Mouse (Mus musculus) testis, adult 2 months (tissue): ENCODE results near the gene Gadl1. TPM values are rescaled to one million over a fixed set of nuclear protein-coding genes. Genes with fewer than 3 reads are reported as not detected.

Source experiments
- H3K27ac ChIP-seq: fragments of 200-500 bp; 2 replicates; pipeline ENCODE4 v1.5.1; 2012; ENCODE audit warnings: low read depth, low read length; ENCODE audit not compliant: control insufficient read depth, insufficient read depth
- H3K27me3 ChIP-seq: fragments of 200-500 bp; 2 replicates; pipeline ENCODE4 v1.6.1; 2012; ENCODE audit warnings: mild to moderate bottlenecking, low read length, moderate library complexity; ENCODE audit not compliant: control insufficient read depth, insufficient read depth
- H3K36me3 ChIP-seq: fragments of 200-500 bp; 2 replicates; pipeline ENCODE4 v1.6.1; 2012; ENCODE audit warnings: mild to moderate bottlenecking, low read length; ENCODE audit not compliant: control insufficient read depth, insufficient read depth
- H3K4me1 ChIP-seq: fragments of 200-500 bp; 2 replicates; pipeline ENCODE4 v1.6.1; 2012; ENCODE audit warnings: low read length; ENCODE audit not compliant: control insufficient read depth, insufficient read depth
- H3K4me3 ChIP-seq: fragments of 200-500 bp; 2 replicates; pipeline ENCODE4 v1.5.1; 2012; ENCODE audit warnings: low read depth, mild to moderate bottlenecking, low read length, moderate library complexity, mixed read lengths; ENCODE audit not compliant: control insufficient read depth
- CTCF ChIP-seq: fragments of 200-500 bp; IDR thresholded peaks from 2 replicates; pipeline ENCODE4 v1.5.1; 2012; ENCODE audit warnings: low read depth, mild to moderate bottlenecking, inconsistent platforms, low read length, moderate library complexity; ENCODE audit not compliant: control insufficient read depth, insufficient read depth, insufficient replicate concordance
- POLR2A ChIP-seq: fragments of 200-500 bp; IDR thresholded peaks from 2 replicates; pipeline ENCODE4 v1.6.1; 2012; ENCODE audit warnings: low read depth, mild to moderate bottlenecking, inconsistent platforms, low read length, moderate library complexity; ENCODE audit not compliant: control insufficient read depth
- polyA plus RNA-seq: library from polyadenylated mRNA; depleted of rRNA; stranded (reverse); fragments of >200 nt; gene quantifications from 2 replicates; pipeline ENCODE4 v1.2.3, GENCODE M21; 2012; rRNA removed

Gadl1 gene
- polyA plus RNA-seq: 2.2 and 2.3 TPM in 2 replicates

- Histone ChIP-seq H3K36me3 (no peaks in the 10 kb centered on the region), H3K4me3 (no peak within 1 kb of the TSS), H3K4me1 (peaks cover 4% of the 10 kb centered on the region), H3K27ac (no peak within 1 kb of the TSS), H3K27me3 (no peaks in the 10 kb centered on the region; the same call in 1 of the 2 replicates)
- TF ChIP-seq CTCF: no peak
- TF ChIP-seq POLR2A: no peak
Observed at GRCm38 (mm10) chr9:115909155-115909554, at the start of gene Gadl1. Gene Gadl1, plus strand, starts transcription at chr9:115909455.

GRCm38 (mm10) chr9:115862802-115863201 is 46.5 kb upstream of the Gadl1 start:
- H3K4me1 ChIP-seq: no peaks in the 10 kb centered on the region
- no peak overlapping the region for H3K27ac ChIP-seq
- no peaks in the 10 kb centered on the region for H3K36me3 ChIP-seq
- H3K27me3 ChIP-seq: no peaks in the 10 kb centered on the region
- TF ChIP-seq CTCF (no peak), POLR2A (no peak)
- no peak overlapping the region for H3K4me3 ChIP-seq

DNA sequence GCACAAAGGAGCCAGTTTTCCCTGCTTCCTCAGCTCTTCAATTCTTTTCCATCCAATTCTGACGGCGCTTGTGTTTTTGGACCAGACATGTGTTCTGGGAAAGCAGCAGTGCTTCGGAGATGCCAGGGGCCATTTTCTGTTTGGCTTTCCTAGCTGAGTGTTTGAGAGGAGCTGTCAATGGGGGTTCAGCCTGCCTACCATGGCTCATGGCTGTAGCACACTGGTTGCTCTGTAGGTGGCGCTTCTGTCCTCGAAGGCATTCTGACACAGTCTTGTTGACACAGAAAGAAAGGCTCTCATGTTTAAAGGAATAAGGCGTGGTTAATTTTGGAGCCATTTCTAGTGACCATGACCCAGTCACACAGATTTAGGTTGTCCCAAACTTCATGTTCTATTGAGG is 45.9 kb upstream of the Gadl1 start:
- peak; percentile 41; the same call in 1 of the 2 replicates for TF ChIP-seq CTCF
- TF ChIP-seq POLR2A: no peak
- no peaks in the 10 kb centered on the region for H3K4me1 ChIP-seq
- H3K4me3 ChIP-seq: no peak overlapping the region; the same call in 1 of the 2 replicates
- no peaks in the 10 kb centered on the region for H3K36me3 ChIP-seq
- no peaks in the 10 kb centered on the region for H3K27me3 ChIP-seq
- no peak overlapping the region for H3K27ac ChIP-seq

- Histone ChIP-seq H3K27me3 (no peaks in the 10 kb centered on the region), H3K36me3 (no peaks in the 10 kb centered on the region), H3K27ac (no peak overlapping the region), H3K4me1 (peaks cover 2% of the 10 kb centered on the region; the same call in 1 of the 2 replicates), H3K4me3 (no peak overlapping the region)
- TF ChIP-seq CTCF: no peak
- no peak for TF ChIP-seq POLR2A
Observed at GRCm38 (mm10) chr9:115867277-115867676, 42.0 kb upstream of the Gadl1 start.

- Histone ChIP-seq H3K36me3 (no peaks in the 10 kb centered on the region), H3K4me3 (no peak overlapping the region), H3K27me3 (no peaks in the 10 kb centered on the region), H3K4me1 (peaks cover 2% of the 10 kb centered on the region; the same call in 1 of the 2 replicates), H3K27ac (no peak overlapping the region)
- TF ChIP-seq POLR2A (no peak), CTCF (no peak)
Observed at GRCm38 (mm10) chr9:115870168-115870567, 39.1 kb upstream of the Gadl1 start.

- TF ChIP-seq POLR2A (no peak), CTCF (no peak)
- Histone ChIP-seq H3K36me3 (no peaks in the 10 kb centered on the region), H3K27ac (no peak overlapping the region), H3K4me1 (peaks cover 2% of the 10 kb centered on the region; the same call in 1 of the 2 replicates), H3K4me3 (no peak overlapping the region), H3K27me3 (no peaks in the 10 kb centered on the region)
Observed at GRCm38 (mm10) chr9:115870640-115871039, 38.6 kb upstream of the Gadl1 start.

- H3K4me1 ChIP-seq: no peaks in the 10 kb centered on the region
- no peak overlapping the region for H3K4me3 ChIP-seq
- no peak overlapping the region for H3K27ac ChIP-seq
- no peak for TF ChIP-seq CTCF
- no peak for TF ChIP-seq POLR2A
- no peaks in the 10 kb centered on the region for H3K36me3 ChIP-seq
- no peaks in the 10 kb centered on the region for H3K27me3 ChIP-seq
Observed at GRCm38 (mm10) chr9:115880500-115880899, 28.8 kb upstream of the Gadl1 start.

GRCm38 (mm10) chr9:115881137-115881536 is 28.1 kb upstream of the Gadl1 start:
- Histone ChIP-seq H3K4me3 (no peak overlapping the region), H3K27ac (no peak overlapping the region), H3K27me3 (no peaks in the 10 kb centered on the region), H3K4me1 (no peaks in the 10 kb centered on the region), H3K36me3 (no peaks in the 10 kb centered on the region)
- TF ChIP-seq POLR2A: no peak
- peak; percentile 42; the same call in 1 of the 2 replicates for TF ChIP-seq CTCF
